Mouse (Mus musculus) brain, adult 2 months (tissue): Measurements from ENCODE around the gene Dab2.

ENCODE experiments used
- DNase-seq: peaks from one replicate; pipeline ENCODE4 v3.0.0; 2011; ENCODE audit warnings: low read depth, low spot score

The Dab2 gene

DNA sequence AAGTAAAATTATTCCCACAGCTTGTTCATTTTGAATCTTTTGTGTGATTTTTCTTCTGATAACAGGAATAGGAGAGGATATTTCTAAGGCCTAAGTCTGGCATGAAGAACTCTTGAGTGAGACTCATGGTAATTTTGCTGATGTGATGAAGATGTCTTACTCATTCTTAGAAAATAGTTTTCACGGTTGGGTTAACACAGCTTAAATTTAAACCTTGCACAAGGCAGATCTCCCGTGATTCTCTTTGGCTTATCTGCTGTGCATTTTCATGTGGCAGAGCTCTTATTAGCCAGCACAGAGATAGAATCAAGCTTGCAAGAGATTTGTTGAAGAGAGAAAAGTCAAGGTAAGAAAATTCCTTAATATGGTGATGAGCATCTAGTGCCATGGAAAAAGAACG, at the start of gene Dab2:
TSS of gene Dab2 (plus strand) at position 235 of the 400 bp plus-strand sequence.
- no peak for DNase-seq

- no peak for DNase-seq
Observed at GRCm38 (mm10) chr15:6253471-6253870, 46.1 kb upstream of the Dab2 start.

DNA sequence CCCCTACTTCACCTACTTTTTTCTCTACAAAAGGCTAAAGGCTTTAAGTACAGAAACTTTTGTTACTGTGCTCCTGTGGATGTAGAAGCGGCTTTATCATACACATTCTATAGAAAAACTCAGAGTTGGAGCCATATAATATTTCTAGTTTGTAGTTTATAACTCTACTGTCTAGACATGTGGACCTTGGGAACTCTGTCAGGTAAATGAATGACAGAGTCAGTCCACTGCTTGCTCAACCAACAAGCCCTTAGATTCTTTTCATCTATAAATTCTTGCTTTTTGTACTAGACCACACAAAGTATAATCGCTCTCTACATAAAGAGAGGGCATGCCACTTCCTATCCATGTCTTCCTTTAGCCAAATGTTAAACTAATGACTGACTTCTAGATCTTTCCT, 45.2 kb upstream of the Dab2 start:
- DNase-seq = no peak

GRCm38 (mm10) chr15:6257049-6257448, 42.5 kb upstream of the Dab2 start:
- no peak for DNase-seq

- peak; percentile 14 for DNase-seq
Observed at GRCm38 (mm10) chr15:6259957-6260740, 39.4 kb upstream of the Dab2 start.

DNA sequence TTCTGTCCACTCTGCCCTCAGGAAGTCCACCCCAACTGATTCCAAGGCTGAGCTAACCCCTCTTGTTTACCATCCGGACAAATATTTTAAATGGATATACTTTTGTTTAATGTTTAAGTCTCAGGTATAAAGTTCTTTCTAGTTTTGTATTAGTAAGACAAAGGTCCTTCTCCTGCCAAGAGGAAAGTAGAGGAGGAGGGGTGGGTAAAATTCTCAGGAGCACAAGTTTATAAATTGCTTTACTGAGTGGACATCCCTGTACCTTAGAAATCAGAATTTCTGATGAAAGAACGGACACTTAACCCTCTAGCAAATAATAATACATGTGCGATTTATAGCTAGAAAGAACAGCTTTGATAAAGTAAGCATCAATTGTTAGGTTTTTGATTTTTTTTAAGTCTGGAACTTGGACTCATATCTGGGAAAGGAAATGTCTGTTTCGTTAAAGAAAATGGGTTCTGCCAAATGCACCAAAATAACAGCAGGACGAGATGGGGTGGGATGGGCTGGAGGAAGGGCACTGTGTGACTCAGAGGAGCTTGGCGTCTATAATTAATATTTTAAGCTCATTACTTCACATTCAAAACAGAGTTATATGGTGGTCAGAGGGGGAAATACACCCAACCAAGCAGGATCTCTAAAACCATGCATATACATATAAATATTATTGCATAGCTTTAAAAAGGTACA, 38.7 kb upstream of the Dab2 start:
- no peak for DNase-seq

DNA sequence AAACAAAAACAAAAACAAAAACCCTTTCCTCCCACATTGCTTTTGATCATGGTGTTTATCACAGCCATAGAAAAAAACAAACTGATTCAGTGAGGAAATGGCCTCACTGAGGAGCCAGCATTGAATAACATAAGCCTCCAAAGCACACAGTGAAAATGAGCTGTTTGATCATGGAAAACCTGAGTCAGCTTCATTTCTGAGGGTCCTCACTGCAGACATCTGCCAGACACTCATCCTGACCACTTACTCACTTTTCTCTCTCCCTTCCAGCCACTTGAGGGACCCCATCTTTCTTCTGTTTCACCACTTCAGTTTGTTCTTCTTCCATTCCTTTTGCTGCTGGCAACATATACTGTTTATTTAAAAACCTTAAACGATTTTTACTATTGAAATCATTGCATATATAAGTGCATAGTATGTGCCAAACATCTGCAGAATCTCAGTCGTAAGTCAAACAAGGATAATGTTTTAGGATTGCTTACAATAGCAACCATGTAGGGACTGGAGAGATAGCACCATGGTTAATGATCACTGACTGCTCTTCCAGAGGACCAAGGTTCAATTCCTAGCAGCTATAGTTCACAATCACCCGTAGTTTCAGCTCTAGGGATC, 32.3 kb upstream of the Dab2 start:
- DNase-seq = no peak

- DNase-seq = peak; percentile 18
Observed at GRCm38 (mm10) chr15:6278606-6279468, 20.8 kb upstream of the Dab2 start.

GRCm38 (mm10) chr15:6280021-6280451, 19.6 kb upstream of the Dab2 start:
- peak; percentile 71 for DNase-seq

- DNase-seq = no peak
Observed at GRCm38 (mm10) chr15:6283249-6283648, 16.3 kb upstream of the Dab2 start.

DNA sequence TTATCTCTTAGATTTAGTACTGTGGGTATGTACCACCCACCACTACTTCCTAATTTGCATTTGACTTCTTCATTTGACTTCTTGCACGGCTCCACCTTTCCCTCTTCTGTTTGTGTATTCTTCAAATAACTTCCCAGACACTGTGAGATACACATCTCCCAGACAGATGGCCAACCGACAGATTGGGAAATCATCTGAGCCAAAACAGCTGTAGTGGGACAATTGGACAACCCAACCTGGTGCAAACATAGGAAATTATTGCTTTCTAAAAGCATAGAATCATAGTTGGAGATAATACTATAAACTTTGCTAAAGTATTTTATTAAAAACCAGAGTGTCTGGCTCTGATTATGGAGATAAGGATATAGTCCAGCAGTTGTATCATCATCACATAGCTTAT, 3.5 kb upstream of the Dab2 start:
- no peak for DNase-seq

GRCm38 (mm10) chr15:6298726-6299125, 862 bp upstream of the Dab2 start:
- peak; percentile 10 for DNase-seq

- DNase-seq = no peak
Observed at GRCm38 (mm10) chr15:6302219-6302618, 2.6 kb downstream of the Dab2 start.

DNA sequence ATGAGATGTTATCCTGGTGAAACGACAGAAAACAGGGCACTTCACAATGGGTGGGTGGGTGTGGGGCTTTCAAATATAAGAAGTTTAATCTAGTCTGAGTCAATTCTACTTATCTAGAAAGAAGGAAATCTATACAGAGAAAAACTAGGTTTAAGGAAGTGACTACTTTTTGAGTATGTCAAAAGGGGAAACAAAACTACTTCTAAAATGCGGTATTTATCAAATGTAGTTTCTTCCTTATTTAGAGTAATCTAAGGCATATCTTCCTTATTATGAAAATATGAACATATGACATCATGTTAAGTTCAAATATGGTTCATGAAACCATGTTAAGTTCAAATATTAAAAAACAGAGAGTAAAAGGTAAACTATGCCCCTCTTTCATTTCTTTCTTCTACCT, 4.2 kb downstream of the Dab2 start:
- DNase-seq = no peak

GRCm38 (mm10) chr15:6309633-6310032, 10.0 kb downstream of the Dab2 start:
- no peak for DNase-seq

GRCm38 (mm10) chr15:6310417-6310816, 10.8 kb downstream of the Dab2 start:
- DNase-seq = no peak

GRCm38 (mm10) chr15:6312396-6312795, 12.8 kb downstream of the Dab2 start:
- no peak for DNase-seq

DNA sequence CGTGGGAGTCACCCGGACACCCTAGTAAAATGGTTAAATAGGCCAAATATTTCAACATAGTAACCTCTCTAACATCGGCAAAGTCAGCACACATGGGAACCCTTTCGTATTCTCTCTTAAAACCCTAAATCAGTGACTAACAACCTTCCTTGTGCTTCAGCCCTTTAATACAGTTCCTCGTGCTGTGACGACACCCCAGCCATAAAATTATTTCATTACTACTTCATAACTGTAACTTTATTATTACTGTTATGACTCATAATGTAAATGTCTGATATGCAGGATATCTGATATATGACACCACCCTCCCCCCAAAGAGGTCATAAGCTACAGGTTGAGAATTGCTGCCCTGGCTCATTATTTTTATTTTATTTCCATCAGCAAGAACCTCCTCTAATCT, 19.8 kb downstream of the Dab2 start:
- DNase-seq = no peak

DNA sequence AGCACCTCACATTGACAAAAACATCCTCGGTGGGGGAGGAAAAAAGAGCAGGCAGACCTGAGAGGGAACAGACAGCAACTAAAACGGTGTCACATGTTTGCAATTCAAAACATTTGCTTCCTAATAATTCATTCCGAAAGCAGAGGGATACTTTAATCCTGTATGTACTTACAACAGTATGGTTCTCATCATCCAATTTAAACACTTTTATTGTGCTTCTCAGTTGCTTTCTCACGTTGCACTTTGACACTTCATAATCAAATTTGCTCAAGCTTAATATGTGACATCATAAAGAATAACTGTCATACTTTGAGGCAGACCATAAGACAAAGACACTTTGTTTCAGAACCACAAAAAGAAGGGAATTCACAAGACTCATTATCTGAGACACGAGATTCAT, 20.9 kb downstream of the Dab2 start:
- DNase-seq = no peak

GRCm38 (mm10) chr15:6321263-6321662, 21.7 kb downstream of the Dab2 start:
- DNase-seq = no peak

DNA sequence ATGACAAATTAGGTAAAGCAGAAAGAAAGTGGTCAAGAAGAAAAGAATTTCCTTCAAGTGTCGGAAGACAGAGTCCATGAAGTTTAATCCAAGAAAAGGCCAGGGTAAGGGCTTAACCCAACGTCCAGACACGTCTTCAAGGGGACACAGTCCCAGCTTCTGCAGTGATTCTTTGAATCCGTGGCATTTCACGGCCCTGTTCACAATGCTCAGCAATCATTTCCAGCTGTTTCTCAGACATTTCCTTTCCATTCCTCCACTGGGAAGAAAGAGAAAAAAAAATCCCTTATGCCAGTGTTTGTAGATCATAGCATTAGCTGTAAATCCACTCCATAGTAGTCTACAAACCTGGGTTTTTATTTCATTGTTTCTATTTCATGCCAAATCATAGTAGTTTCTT, 22.7 kb downstream of the Dab2 start:
- DNase-seq = no peak

GRCm38 (mm10) chr15:6323577-6323976, 24.0 kb downstream of the Dab2 start:
- peak; percentile 58 for DNase-seq
